Mouse (Mus musculus) stomach, postnatal 0 days (tissue): ENCODE results near the gene Gm1043.

ENCODE experiments used
- CTCF ChIP-seq: IDR thresholded peaks from 2 replicates; pipeline ENCODE4 v1.5.1; 2016; ENCODE audit warnings: antibody characterized with exemption, low read depth, mild to moderate bottlenecking, moderate library complexity
- EP300 ChIP-seq: optimal IDR thresholded peaks from 2 replicates; pipeline ENCODE3; 2016; ENCODE audit warnings: antibody characterized with exemption

GRCm38 (mm10) chr5:37141745-37142144 is 56.6 kb downstream of the Gm1043 start:
- TF ChIP-seq CTCF = no peak
- TF ChIP-seq EP300 = no peak
